Mouse (Mus musculus): ENCODE data around the gene Nupr1.

The Nupr1 gene

GRCm38 (mm10) chr7:126594862-126595561 lies 35.6 kb downstream of the Nupr1 start, which contains the start of gene Il27:
Gene Il27, minus strand, starts transcription at chr7:126594941.
- DNase-seq = no peak

GRCm38 (mm10) chr7:126587779-126588178 lies 42.9 kb downstream of the Nupr1 start:
- DNase-seq = no peak

- no peak for DNase-seq
Observed at GRCm38 (mm10) chr7:126586839-126587238, 43.8 kb downstream of the Nupr1 start.

GRCm38 (mm10) chr7:126585717-126586116 lies 44.9 kb downstream of the Nupr1 start, which contains the start of gene Cln3:
Gene Cln3, minus strand, starts transcription at chr7:126585817.
- no peak for DNase-seq

- DNase-seq = no peak
Observed at GRCm38 (mm10) chr7:126584506-126584977, 46.1 kb downstream of the Nupr1 start, which contains the start of gene Apobr. Gene Apobr, plus strand, starts transcription at chr7:126584942.

GRCm38 (mm10) chr7:126583761-126584160 lies 46.9 kb downstream of the Nupr1 start:
- no peak for DNase-seq

GRCm38 (mm10) chr7:126583251-126583709 lies 47.4 kb downstream of the Nupr1 start:
- DNase-seq = peak; percentile 87

GRCm38 (mm10) chr7:126582759-126583158 lies 47.9 kb downstream of the Nupr1 start:
- DNase-seq = peak; percentile 40

GRCm38 (mm10) chr7:126581661-126582060 lies 49.0 kb downstream of the Nupr1 start:
- no peak for DNase-seq

- peak; percentile 34 for DNase-seq
Observed at GRCm38 (mm10) chr7:126579172-126579571, 51.5 kb downstream of the Nupr1 start.

- DNase-seq = peak; percentile 20
Observed at GRCm38 (mm10) chr7:126576946-126577345, 53.7 kb downstream of the Nupr1 start.
